Mouse (Mus musculus) G1E (cell line): Measurements from ENCODE around the gene Clcn5. TPM values are rescaled to one million over a fixed set of nuclear protein-coding genes. Genes with fewer than 3 reads are reported as not detected.

ENCODE experiments used
- ATAC-seq: 2 replicates; pipeline ENCODE4 v1.8.0; 2016; ENCODE audit warnings: mild to moderate bottlenecking; ENCODE audit not compliant: insufficient number of reproducible peaks, poor library complexity, low FRiP score, severe bottlenecking; ENCODE audit errors: extremely low read depth
- DNase-seq: peaks from one replicate; pipeline ENCODE4 v3.0.0; 2012; ENCODE audit warnings: low spot score
- H3K27me3 ChIP-seq: 2 replicates; pipeline ENCODE4 v1.6.1; 2012; ENCODE audit warnings: mild to moderate bottlenecking, low read length, inconsistent platforms; ENCODE audit not compliant: insufficient read depth
- H3K36me3 ChIP-seq: replicated peaks from 2 replicates; pipeline ENCODE3; 2012; ENCODE audit warnings: mild to moderate bottlenecking, inconsistent platforms
- H3K4me1 ChIP-seq: 2 replicates; pipeline ENCODE4 v1.6.1; 2012; ENCODE audit warnings: low read depth, low read length, inconsistent platforms, mixed read lengths; ENCODE audit not compliant: insufficient read depth
- H3K4me3 ChIP-seq: 2 replicates; pipeline ENCODE4 v1.5.1; 2012; ENCODE audit warnings: low read depth, mild to moderate bottlenecking, inconsistent platforms, low read length, moderate library complexity, mixed read lengths
- H3K9me3 ChIP-seq: replicated peaks from 2 replicates; pipeline ENCODE4 v1.6.1; 2012; ENCODE audit warnings: inconsistent platforms
- CTCF ChIP-seq: IDR thresholded peaks from 2 replicates; pipeline ENCODE4 v1.5.1; 2012; ENCODE audit warnings: low read depth, low read length, inconsistent platforms, mixed read lengths
- GATA1 ChIP-seq: IDR thresholded peaks from 2 replicates; pipeline ENCODE4 v1.6.1; 2012; ENCODE audit warnings: borderline replicate concordance, low read length, inconsistent platforms, mixed read lengths
- GATA2 ChIP-seq: IDR thresholded peaks from 2 replicates; pipeline ENCODE4 v1.6.1; 2012; ENCODE audit warnings: low read depth, low read length, inconsistent platforms, borderline replicate concordance
- POLR2AphosphoS5 ChIP-seq: IDR thresholded peaks from 2 replicates; pipeline ENCODE4 v1.6.1; 2012; ENCODE audit warnings: low read depth, low read length, inconsistent platforms; ENCODE audit not compliant: insufficient replicate concordance
- TAL1 ChIP-seq: conservative IDR thresholded peaks from 2 replicates; pipeline ENCODE4 v1.6.1; 2012; ENCODE audit warnings: low read depth, low read length, inconsistent platforms, mixed read lengths
- polyA plus RNA-seq: library from polyadenylated mRNA; stranded (reverse); fragments of >175 nt; gene quantifications from 2 replicates; pipeline ENCODE4 v1.2.3, GENCODE M21; 2012
- total RNA-seq, 2 experiments: library from RNA; stranded (forward) in 1 of 2; stranded (reverse) in 1 of 2; fragments of 200-1000 nt in 1 of 2; fragments of >200 nt in 1 of 2; fragmentation: Nextera tagmentation in 1 of 2; gene quantifications; 2 replicates each; pipeline ENCODE4 v1.2.3; 2014 to 2017

Gene Clcn5
- total and polyA plus RNA-seq, 3 experiments: 7.0 to 29.6 (median 27.7) TPM

DNA sequence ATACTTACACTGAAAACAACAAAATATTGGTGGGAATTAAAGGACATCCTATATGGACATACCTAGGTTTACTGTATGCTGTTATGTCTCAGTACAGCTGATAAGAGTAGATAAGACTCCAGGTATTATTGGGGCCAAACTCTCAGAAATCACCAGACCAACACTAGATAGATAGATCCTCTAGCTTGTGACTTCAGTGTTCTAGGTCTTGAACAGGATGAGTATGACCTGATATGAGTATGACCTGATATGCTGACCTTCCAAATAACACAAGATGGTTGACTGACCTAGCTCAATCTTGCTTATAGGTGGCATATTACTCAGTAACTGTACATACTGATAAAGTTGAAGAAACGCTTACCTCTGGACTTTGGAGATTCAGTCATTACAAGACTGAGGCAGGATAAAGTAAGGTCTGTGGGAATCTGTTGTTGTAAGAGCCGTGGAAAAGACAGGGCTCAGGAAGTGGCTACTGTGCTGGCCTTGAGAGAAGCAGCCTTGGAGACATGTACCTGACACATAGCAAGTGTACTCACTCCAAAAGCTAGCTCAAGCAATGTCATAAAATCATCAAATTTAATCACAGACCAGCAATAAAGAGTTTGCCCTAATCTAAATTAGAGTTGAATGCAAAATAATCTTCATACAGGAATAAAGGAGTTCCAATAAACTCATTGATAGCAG, 32.0 kb downstream of the Clcn5 start:
- no peaks in the 10 kb centered on the region for H3K9me3 ChIP-seq
- ATAC-seq: no peak

GRCm38 (mm10) chrX:7282636-7283035, 36.5 kb downstream of the Clcn5 start:
- Histone ChIP-seq H3K9me3 (no peaks in the 10 kb centered on the region), H3K4me3 (no peak overlapping the region), H3K36me3 (peaks cover 11% of the 10 kb centered on the region), H3K4me1 (no peaks in the 10 kb centered on the region), H3K27me3 (no peaks in the 10 kb centered on the region)
- DNase-seq: no peak
- TF ChIP-seq TAL1 (no peak), POLR2AphosphoS5 (no peak), GATA2 (no peak), GATA1 (no peak), CTCF (no peak)
- ATAC-seq: no peak

More for the DNA sequence above, 32.0 kb downstream of the Clcn5 start:
- no peaks in the 10 kb centered on the region for H3K27me3 ChIP-seq
- H3K36me3 ChIP-seq: peaks cover 8% of the 10 kb centered on the region
- no peak for DNase-seq
- no peak overlapping the region for H3K4me3 ChIP-seq
- no peaks in the 10 kb centered on the region for H3K4me1 ChIP-seq
- TF ChIP-seq GATA2 (no peak), GATA1 (no peak), CTCF (no peak), TAL1 (no peak), POLR2AphosphoS5 (no peak)

DNA sequence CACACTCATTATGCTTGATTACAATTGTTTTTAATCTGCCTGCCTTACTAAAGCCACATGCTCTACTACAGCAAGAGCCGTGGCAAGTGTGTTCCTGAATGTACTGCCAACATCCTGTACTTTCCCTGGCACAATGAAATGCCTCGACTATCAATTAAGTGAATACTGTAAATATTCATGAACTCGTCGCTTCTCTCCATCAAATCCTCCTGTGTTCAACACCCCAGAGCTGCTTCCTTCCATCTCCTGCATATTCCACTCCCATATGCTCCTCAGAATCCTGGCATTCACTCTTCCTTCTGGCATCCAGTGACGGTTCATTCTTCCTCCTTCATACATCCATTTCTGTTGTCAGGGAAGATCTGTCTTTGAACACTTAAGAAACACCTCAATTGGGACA, 39.4 kb downstream of the Clcn5 start:
- no peaks in the 10 kb centered on the region for H3K4me1 ChIP-seq
- TF ChIP-seq CTCF (no peak), GATA1 (no peak), POLR2AphosphoS5 (no peak), GATA2 (no peak), TAL1 (no peak)
- H3K9me3 ChIP-seq: no peaks in the 10 kb centered on the region
- no peak overlapping the region for H3K4me3 ChIP-seq
- no peak for DNase-seq
- H3K27me3 ChIP-seq: no peaks in the 10 kb centered on the region
- peaks cover 11% of the 10 kb centered on the region for H3K36me3 ChIP-seq
- ATAC-seq: no peak

GRCm38 (mm10) chrX:7276564-7276963, 42.6 kb downstream of the Clcn5 start:
- ATAC-seq: no peak
- no peaks in the 10 kb centered on the region for H3K9me3 ChIP-seq
- peaks cover 8% of the 10 kb centered on the region for H3K36me3 ChIP-seq
- TF ChIP-seq GATA1 (no peak), POLR2AphosphoS5 (no peak), GATA2 (no peak), TAL1 (no peak), CTCF (no peak)
- no peak overlapping the region for H3K4me3 ChIP-seq
- H3K4me1 ChIP-seq: no peaks in the 10 kb centered on the region
- no peaks in the 10 kb centered on the region for H3K27me3 ChIP-seq
- no peak for DNase-seq

DNA sequence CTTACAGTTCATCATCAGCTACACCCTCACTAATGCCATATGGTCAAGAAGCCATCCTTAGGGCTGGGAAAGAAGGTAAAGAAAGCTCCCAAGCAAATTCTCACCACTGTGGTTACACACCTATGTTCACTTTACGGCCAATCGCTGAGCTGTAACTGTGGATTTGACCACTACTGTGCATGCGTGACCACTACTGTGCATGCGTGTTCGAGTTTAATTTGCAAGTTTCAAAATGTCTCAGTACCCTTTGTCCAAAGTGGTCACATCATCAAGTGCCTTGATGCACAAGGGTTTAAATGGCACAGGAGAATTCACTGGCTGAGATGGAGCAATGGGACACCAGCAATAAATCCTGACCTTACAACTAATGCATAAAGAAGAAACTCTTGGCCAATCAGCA, 58.0 kb downstream of the Clcn5 start:
- DNase-seq (no peak), ATAC-seq (no peak)
- Histone ChIP-seq H3K9me3 (no peaks in the 10 kb centered on the region), H3K4me3 (no peak overlapping the region), H3K4me1 (peaks cover 6% of the 10 kb centered on the region; the same call in 1 of the 2 replicates), H3K36me3 (peaks cover 8% of the 10 kb centered on the region), H3K27me3 (no peaks in the 10 kb centered on the region)
- no peak for TF ChIP-seq POLR2AphosphoS5
- no peak for TF ChIP-seq TAL1
- no peak for TF ChIP-seq GATA2
- no peak for TF ChIP-seq GATA1

DNA sequence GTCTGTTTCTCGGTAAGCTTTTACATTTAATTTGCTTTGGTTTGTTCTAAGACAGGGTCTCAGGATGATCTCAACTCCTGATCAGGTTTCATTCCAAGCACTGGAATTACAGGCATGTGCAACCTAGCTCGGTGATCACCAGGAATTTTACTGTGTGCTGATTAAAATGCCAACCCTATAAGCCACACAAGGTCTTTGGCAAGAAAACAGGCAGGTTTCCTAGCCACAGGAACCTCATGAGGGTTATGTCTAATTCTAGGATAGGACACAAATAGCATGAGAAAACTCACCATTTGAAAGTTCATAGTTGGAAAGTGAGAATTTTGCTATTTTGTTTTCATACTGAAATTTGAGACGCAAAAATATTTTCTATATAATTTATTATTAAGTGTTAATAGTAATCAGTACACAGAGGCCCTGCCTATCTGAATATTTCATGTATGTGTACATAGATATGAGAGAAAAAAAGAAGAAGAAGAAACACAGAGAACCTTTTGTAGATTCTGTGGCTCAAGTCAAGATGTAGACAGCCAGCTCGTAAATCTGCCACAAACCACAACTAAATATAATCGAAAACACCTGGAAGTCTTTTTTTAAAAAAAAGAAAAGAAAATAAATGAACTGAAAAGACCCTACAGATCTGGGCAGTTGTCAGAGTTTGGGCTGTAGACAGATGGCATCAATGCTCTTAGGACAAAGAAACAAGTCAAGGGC, 58.6 kb downstream of the Clcn5 start:
- no peak for ATAC-seq
- Histone ChIP-seq H3K9me3 (no peaks in the 10 kb centered on the region), H3K27me3 (no peaks in the 10 kb centered on the region), H3K4me1 (peaks cover 6% of the 10 kb centered on the region; the same call in 1 of the 2 replicates), H3K4me3 (no peak overlapping the region), H3K36me3 (peaks cover 8% of the 10 kb centered on the region)
- no peak for TF ChIP-seq GATA1
- TF ChIP-seq TAL1: no peak
- no peak for TF ChIP-seq GATA2
- TF ChIP-seq CTCF: no peak
- no peak for TF ChIP-seq POLR2AphosphoS5
- no peak for DNase-seq
